Mouse (Mus musculus): ENCODE measurements around the gene Sp7.
A peak's percentile ranks its signal among the peaks of the same experiment; 100 is the strongest.

Sp7 gene

DNA sequence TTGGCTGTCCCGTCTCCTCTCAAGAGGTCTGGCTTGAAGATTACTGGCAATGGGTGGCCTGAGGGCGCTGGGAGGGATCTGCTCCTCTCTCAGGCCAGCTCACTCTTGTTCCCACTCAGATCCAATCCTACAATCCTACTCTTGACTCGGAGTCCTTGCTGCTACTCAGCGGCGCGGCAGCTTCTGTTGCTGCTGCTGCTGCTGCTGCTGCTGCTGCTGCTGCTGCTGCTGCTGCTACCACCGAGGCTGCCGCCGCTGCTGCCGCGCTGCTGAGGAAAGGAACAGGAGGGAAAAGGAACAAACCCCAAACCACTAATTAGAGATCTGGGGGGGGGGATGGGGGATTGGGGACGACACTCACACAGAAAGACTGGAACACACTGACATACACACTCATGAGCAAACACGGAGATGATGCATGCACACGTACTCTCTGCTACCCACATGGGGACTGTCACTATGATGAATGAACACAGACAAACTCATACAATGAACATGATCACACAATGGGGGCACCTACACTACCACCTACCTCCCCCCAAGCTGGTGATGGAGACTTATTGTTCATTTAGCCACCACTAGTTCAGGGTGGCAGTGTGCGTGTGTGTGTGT is at the start of gene Sp7:
Gene Sp7, minus strand, starts transcription at position 450 of the 612 bp plus-strand sequence.
- no peak for DNase-seq

DNA sequence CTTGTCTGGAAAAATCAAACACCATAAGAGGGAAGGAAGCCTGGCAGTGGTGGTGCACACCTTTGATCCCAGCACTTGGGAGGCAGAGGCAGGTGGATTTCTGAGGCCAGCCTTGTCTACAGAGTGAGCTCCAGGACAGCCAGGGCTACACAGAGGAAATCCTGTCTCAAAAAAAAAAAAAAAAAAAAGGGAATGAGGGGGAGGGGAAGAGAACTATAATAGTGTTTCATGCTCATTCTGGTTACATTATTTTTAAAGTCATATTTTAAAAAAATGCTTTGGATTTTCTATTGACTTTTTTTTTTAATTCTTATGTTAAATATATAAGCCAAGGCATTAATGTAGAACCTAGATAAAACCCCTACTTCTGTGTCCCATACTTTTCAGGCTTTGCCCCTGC is 46.7 kb upstream of the Sp7 start:
- DNase-seq, result no peak

DNA sequence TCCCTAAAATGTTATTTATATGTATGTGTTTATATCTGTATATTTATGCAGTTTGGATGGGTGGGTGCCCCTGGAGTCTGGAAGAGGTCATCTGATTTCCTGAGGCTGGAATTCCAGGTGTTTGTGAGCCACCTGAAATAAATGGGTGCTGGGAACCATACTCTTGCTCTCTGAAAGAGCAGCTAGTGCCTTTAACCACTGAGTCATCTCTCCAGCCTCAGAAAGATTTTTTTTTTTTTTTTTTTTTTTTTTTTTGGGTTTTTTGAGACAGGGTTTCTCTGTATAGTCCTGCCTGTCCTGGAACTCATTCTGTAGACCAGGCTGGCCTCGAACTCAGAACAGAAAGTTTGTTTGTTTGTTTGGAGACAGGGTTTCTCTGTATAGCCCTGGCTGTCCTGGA is 44.1 kb upstream of the Sp7 start:
- DNase-seq, result no peak

DNA sequence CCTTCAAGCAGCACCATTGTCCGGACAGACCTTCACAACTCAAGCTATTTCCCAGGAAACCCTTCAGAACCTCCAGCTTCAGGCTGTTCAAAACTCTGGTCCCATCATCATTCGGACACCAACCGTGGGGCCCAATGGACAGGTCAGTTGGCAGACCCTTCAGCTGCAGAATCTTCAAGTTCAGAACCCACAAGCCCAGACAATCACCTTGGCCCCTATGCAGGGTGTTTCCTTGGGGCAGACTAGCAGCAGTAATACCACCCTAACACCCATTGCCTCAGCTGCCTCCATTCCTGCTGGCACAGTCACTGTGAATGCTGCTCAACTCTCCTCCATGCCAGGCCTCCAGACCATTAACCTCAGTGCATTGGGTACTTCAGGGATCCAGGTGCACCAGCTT is 42.3 kb upstream of the Sp7 start:
- DNase-seq, result no peak

DNA sequence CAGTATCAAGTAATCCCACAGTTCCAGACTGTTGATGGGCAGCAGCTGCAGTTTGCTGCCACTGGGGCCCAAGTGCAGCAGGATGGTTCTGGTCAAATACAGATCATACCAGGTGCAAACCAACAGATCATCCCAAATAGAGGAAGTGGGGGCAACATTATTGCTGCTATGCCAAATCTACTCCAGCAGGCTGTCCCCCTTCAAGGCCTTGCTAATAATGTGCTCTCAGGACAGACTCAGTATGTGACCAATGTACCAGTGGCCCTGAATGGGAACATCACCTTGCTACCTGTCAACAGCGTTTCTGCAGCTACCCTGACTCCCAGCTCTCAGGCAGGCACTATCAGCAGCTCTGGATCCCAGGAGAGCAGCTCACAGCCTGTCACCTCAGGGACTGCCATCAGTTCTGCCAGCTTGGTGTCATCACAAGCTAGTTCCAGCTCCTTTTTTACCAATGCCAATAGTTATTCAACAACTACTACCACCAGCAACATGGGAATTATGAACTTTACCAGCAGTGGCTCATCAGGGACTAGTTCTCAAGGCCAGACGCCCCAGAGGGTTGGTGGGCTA is 41.7 kb upstream of the Sp7 start:
- no peak for DNase-seq

DNA sequence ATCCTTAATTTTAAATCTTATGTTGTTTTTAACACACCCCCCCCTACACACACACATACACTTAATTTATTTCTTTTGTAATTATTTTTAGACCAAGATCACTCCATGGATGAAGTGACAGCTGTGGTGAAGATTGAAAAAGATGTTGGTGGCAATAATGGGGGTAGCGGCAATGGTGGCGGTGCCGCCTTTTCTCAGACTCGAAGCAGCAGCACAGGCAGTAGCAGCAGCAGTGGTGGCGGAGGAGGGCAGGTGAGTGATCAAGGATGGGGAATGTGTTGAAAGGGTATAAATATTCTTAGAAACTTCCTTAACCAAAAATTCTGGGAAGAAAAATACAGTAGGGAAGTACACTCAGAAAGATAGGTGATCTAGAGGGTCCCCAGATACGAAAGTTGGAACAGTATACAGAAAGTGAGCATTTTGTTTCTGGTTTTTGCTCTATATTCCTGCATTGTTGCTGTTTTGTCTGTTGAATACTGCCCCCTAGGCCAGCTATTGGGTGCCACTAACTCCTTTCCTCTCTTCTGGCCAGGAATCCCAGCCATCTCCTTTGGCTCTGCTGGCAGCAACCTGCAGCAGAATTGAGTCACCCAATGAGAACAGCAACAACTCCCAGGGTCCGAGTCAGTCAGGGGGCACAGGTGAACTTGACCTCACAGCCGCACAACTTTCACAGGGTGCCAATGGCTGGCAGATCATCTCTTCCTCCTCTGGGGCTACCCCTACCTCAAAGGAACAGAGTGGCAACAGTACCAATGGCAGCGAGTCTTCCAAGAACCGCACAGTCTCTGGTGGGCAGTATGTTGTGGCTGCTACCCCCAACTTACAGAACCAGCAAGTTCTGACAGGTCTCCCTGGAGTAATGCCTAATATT is 40.9 kb upstream of the Sp7 start:
- DNase-seq, result peak in 1 of 2 experiments; percentile 12

DNA sequence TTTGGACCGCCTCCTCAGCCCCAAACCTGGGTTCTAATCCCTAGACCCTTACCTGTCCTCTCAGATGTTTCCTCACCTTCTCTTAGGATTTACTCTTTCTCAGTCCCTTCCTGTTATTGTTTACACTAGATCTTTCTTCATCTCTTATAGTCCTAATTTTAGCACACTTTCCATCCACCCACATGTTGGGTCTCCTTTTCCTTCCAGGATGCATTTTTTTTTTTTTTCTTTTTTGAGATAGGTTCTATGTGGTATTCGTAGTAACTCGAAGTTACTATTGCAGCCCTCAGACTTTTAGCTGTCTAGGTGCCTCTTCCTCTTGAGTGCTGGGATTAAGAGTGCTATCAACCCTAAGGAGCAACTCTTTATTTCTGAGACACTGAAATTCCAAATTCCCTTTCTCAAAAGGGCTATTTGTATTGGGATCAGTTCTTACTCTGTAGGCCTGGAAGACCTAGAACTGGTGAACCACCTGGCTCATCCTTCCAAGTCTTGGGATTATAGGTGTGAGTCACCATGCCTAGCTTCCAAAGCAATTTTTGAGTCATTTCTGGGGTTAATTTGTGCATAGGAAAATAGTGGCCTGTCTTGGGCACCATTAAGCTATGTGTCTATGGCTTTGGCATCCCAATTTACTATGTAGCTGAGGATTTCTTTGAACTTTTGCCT is 40.1 kb upstream of the Sp7 start:
- no peak for DNase-seq

DNA sequence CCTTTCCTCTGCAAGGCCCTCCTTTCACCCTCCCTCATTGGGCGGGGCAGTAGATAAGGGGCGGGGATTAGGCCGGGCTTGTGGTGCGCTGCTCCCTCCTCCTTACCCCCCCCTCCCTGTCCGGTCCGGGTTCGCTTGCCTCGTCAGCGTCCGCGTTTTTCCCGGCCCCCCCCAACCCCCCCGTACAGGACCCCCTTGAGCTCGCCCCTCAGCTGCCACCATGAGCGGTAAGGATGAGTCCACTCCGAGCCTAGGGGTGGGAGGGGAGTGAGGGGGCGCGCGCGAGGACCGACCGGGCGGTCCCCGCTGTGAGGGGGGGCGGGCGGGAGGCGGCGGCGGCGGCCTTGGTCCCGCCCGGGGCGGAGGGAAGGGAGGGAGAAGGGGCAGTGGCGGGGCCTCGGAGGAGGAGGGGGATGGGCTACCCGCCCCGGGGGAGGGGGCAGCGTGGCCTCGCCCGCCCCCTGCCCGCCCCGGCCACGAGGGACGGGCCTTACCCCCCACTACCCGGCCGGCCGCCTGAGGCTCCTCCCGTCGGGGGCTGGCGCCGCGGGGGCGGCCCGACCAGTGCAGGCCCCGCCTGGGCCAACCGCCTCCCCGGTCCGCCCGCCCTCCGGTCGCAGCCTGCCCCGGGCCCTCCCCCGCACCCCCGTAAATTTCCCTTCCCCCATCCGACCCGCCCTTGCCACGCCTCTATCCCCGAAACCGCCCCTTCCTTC is 39.4 kb upstream of the Sp7 start:
- peak; percentile 78 to 86 for DNase-seq

DNA sequence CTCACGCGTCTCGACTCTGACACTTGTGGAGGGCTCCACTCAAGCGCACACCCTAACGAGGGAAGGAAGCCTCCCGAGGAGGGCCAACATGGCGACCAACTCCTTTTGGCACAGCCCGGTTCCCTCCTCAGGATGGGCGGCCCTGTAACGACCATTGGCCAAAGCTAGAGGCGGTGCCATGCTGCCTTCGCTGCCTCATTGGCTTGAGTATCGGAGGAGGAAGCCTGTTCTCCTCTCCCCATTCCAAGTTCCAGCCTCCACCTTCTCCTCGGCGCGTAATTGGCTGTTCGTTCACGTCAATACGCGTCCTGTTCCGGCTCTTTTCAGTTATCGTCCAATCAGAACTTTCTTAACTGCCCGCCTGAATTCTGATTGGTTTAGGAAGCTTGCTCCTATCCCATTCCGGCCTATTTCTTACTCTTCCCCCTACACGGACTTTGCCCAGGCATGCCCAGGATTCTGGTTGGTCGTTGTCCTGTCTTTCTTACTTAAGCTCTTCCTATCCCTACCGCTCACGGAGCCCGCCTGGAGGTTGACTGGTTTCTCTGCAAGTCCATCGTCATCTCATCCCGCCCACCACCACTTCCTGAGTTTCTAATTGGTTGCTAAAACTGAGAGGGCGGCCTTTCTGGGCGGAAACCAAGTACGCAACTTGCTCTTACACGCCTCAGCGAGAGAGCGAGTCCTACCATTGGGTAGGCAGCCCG is 38.7 kb upstream of the Sp7 start, which contains the start of gene Sp1:
Gene Sp1, plus strand, starts transcription at position 655 of the 707 bp plus-strand sequence.
- peak; percentile 98 to 99 for DNase-seq

DNA sequence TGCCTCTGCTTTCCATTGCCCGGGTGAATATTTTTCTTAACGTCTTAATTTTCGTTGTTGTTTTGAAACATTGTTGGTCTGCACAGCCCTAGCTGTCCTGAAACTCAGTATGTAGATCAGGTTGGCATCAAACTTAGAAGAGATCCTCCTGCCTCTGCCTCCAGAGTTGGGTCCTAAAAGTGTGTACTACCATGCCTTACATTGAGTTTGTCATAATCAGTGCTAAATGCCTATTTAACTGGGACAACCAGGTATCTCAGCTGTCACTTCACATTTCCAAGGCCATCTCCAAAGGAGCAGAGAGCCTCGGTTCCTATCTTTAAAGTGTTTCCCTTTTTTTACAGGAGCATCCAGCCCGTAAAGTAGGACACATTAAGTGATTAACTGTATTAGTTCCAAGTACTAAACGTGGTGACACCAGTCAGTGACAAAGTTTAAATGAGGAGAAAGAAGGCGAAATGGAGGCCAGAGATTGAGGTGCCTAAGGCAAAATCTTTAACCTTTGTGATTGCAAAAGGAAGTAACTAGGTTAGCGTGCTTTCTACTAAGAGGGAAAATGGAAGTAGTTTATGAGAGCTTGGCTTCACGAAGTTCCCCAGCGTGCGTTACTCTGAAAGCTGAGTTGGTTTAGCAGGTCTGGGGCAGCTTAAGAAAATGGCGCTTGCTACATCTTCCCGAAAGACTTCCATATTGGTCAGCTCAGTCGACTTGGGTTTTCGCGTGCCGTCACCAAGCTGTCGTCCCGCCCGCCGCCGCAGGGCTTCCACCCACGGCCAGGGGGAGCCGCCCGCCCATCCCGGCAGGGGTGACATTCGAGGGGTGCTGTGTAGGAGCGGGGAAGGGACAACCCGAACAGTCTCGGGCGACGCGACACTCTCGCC is 37.9 kb upstream of the Sp7 start:
- DNase-seq, result no peak

DNA sequence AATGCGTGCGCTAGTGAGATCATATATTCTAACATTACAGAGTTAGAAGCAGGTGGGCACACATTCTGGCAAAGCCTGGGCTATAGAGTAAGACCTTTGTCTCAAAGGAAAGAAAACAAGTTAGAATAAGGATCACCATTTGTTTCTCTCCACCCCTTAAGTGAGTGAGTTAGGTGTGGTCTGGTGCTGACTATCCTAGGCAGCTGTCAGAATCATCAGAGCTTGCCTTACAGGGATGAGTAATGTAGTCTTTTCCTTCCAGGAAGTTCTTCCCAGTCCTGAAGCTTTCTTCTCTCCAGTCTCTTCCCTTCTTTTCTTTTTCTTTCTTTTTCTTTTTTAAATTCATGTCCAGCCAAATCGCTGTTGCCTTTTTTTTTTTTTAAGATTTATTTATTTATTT is 35.2 kb upstream of the Sp7 start:
- DNase-seq, result no peak

DNA sequence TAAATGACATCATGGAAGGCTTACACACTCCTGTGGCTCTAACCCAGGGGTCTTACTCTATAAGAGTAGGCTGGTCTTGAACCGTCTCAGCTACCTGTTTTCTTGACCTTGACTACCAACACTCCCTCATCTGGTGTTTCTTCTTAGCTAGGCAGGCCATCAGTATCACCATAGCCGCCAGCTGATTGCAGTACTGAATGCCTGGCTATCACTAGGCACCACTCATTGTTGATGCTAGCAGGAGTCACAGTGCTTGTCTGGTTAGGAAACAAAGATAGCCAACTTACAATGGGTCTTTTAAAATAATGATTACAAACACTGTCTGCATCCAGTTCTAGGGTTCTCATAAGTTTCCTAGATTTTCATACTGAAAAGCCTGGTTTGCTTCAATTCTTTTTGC is 34.3 kb upstream of the Sp7 start:
- no peak for DNase-seq

DNA sequence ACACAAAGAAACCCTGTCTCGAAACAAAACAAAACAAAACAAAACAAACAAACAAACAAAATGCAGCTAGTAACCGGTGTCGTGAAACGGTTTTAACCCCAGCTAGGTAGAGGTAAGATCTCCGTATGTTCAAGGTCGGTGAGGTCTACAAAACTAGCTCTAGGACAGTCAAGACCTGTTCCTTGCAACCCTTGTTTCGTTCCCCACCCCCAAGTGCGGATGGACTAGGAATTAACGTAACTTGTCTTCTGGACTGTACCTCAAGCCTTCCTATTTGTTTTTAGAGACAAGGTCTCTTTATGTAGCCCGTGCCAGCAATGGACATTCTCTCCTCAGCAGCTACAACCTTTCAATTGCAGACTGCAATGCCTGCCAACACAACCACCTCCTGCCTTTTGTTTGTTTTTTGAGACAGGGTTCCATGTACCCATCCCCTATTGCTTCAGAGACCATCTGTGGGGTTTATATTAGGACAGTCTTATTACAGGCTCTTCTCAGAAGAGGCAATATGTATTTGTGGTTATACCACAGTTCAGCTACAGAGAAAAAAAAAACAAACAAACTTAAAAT is 33.6 kb upstream of the Sp7 start:
- DNase-seq, result no peak

DNA sequence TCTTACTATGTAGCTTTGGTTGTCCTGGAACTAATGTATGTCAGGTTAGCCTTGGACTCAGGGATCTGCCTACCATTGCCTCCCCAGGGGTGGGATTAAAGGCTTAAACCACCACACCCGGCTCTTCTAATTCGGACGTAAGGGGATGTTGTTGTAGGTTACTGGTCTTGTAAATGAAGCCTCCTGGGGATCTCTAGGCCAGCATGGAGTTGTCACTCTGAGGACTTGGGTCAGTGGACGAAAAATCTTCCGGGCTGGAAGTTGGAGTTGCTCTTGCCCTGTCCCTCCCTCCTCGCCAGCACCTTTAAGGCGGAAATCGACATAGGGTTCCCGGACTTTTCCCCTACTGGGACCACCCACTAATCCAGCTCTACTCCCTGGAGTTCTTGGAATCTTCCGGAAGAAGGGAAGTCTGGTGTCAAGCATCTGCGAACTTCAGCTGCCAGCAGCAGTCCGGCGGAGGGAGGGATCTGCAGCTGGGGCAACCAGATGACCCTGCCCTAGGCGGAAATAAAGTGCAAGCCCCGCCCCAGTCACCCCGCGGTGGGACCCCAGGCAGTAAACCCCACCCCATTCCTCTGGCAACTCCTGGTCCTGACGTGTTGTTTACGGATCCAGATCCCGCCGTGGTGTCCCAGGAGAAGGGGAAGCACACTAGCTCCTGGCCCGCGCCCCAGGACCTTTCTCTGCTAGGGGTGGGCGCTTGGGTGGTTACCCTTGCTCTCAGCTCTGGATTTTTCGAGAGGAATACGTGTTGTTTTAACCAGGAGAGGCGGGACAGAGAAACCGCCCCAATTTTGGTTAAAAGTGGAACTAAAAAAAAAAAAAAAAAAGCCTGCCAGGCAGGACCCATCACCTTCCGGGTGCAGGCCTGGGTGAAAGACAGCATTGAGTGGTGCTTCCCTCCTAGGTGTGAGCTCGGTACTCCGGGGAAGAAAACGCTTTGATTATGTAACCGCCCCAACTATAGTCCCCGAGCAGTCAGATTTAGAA is 32.5 kb upstream of the Sp7 start:
- DNase-seq, result peak; percentile 63 to 74

DNA sequence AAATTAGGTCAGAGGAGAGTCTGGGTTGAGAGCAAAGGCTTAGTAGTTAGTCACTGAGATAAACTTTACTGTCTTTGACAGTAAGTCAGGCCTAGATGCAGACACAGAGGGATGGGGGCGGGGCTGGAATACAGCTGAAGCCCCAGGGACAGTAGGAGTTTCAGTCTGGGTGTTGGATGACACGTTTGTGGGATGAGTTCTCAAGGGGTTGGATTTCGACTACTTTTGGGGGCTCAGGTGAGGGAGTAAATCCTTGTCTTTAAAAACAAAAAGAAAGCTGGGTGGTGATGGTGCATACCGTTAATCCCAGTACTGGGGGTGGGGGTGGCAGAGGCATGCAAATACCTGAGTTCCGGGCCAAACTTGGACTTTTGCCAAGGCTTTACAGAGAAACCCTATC is 31.6 kb upstream of the Sp7 start:
- DNase-seq, result peak in 1 of 2 experiments; percentile 22

DNA sequence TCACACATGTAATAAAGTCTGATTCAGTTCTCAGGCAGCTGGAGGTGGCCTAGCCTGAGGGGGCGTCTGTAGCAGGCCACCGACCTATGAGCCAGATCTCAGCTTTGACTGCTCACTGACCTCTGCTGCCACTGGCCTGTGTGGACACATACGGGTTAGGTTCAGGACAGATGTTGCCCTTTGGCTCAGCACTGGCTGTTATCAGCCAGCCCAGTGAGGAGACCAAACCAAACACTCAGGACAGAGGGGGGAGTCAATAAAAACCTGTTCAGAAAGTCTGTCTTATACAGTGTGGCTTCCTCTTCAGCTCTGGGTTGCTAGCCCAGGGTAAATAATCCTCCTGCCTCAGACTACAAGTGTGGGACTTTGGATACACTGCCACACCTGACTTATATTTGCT is 28.1 kb upstream of the Sp7 start:
- DNase-seq, result no peak

DNA sequence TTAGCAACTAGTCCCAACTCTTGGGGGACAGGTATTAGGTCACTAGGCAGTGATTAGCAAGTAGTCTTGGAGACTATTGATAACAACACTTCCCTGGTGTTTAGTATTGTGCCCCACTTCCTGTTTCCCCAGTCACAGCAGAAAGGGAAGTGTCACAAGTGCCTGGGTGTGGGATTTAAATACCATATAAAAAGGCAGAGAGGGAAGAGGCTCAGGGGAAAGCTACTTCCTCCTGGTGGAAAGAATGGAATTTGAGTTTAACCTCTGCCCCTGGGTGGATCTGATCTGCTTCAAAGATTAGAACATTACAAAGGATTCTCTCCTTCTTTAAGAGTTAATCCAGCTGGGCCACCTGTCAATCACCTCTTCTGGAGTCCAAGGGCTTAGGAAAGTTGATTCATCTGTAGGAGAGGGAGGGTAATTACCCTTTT is 26.6 kb upstream of the Sp7 start:
- no peak for DNase-seq

DNA sequence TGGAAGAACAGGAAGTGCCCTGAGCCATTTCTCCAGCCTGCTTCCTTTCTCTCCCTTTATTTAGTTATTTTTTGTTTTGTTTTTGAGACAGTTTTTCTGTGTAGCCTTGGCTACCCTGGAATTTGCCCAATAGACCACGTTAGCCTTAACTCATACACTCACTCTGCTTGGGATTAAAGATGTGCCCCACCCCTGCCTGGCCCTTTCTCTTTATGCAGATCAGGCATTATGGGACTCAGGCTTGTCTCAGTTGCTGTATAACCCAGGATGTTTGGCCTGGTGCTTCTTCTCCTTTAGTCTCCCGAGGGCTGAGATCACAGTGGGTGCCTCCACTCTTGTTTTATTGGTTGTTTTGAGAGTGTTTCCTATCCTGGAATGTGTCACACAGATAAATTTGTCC is 25.5 kb upstream of the Sp7 start:
- no peak for DNase-seq

DNA sequence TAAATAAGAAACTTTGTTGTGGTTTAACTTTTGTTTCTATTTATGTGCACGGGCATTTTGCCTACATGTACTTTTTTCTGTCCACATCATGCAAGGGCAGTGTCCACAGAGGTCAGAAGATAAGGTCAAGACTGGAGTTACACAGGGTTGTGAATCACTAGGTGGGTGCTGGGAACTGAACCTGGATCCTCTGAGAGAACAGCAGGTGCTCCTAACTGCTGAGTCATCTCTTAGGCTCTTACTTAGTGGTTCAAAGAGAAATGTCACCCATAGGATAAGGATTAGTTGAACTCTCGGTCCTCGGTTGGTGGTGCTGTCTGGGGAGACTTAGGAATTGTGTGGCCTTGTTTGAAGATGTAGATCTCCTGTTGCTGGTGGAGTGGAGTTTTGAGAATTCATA is 22.0 kb upstream of the Sp7 start:
- no peak for DNase-seq
